In genomic region chr2:84938249-84938946, GRCm38 (mm10) we compare ENCODE assay signal across 8 mouse cellular contexts. TPM values are rescaled to one million over a fixed set of nuclear protein-coding genes. Genes with fewer than 3 reads are reported as not detected.
DNase-seq lines count a peak whose midpoint lies in the region; ATAC-seq lines count a peak whose summit lies in the region.

No protein-coding gene starts in this region.

- no peaks in the 10 kb centered on the region for H3K27me3 ChIP-seq in heart, embryonic 12.5 days (replicated peaks)

- peak; percentile 87 for ATAC-seq in heart, embryonic 12.5 days (ENCODE audit: insufficient number of reproducible peaks, low FRiP score)
- peak; percentile 68 for ATAC-seq in megakaryocyte progenitor cell, adult 5-6 weeks (replicated peaks; ENCODE audit: poor library complexity)

- intact Hi-C loops in left cerebral cortex, postnatal 4 days (cut with DNase I) = no loop called here
- intact Hi-C loops in left cerebral cortex, postnatal 25 days (cut with DNase I) = no loop called here

- peak; percentile 8 to 11 for DNase-seq in thymus, postnatal 36 days
- no peak for DNase-seq in thymus, postnatal 0 days (ENCODE audit: low spot score)
- DNase-seq in kidney, postnatal 4 days = peak; percentile 9 to 26
- DNase-seq in left cerebral cortex, postnatal 4 days = no peak
- no peak for DNase-seq in left cerebral cortex, postnatal 25 days (ENCODE audit: low spot score in 2 of 2)
- DNase-seq in thymus, adult 18-20 months = no peak

- peak overlapping the region; percentile 74 for H3K4me2 ChIP-seq in heart, embryonic 12.5 days

- no peaks in the 10 kb centered on the region for H3K9me3 ChIP-seq in heart, embryonic 12.5 days (replicated peaks)

- WGBS in heart, embryonic 12.5 days = 34% methylated on average over 5 of the region's 5 CpGs

- peaks cover 16% of the 10 kb centered on the region for H3K4me1 ChIP-seq in heart, embryonic 12.5 days (replicated peaks)

- H3K27ac ChIP-seq in heart, embryonic 12.5 days (ENCODE audit: poor library complexity, severe bottlenecking) = peak overlapping the region; percentile 92

- H3K4me3 ChIP-seq in heart, embryonic 12.5 days = peak overlapping the region; percentile 54

- H3K36me3 ChIP-seq in heart, embryonic 12.5 days = peaks cover 7% of the 10 kb centered on the region; the same call in 1 of the 2 replicates

- peak overlapping the region; percentile 81 for H3K9ac ChIP-seq in heart, embryonic 12.5 days

RNA-seq across cellular contexts. Expression of gene Slc43a3, which starts 2.0 kb away (rescaled TPM):
- polyA plus RNA-seq in thymus, postnatal 0 days (2015; fragmentation: Nextera tagmentation; extraction: Ambion mirVana) = 29.1 and 30.0 TPM in 2 replicates
- polyA plus RNA-seq in heart, embryonic 12.5 days (2016; fragmentation: Nextera tagmentation; extraction: Ambion mirVana) = 33.6 and 35.0 TPM in 2 replicates
- total RNA-seq in megakaryocyte progenitor cell, adult 5-6 weeks (2015) = 111 and 119 TPM in 2 replicates
- 94.2 and 94.7 TPM in 2 replicates for total RNA-seq in megakaryocyte progenitor cell, adult 5-6 weeks (2017)
- 1 to 10 TPM; 3.4 to 5.6 TPM for total RNA-seq in left cerebral cortex, postnatal 4 days (2021)
- total RNA-seq in left cerebral cortex, postnatal 25 days (2021) = under 1 TPM; 0.41 to 0.53 TPM

RNA-seq across cellular contexts. Expression of gene Prg2, which starts 41.9 kb away (rescaled TPM):
- polyA plus RNA-seq in thymus, postnatal 0 days (2015; fragmentation: Nextera tagmentation; extraction: Ambion mirVana) = 3.0 and 4.2 TPM in 2 replicates
- polyA plus RNA-seq in heart, embryonic 12.5 days (2016; fragmentation: Nextera tagmentation; extraction: Ambion mirVana) = 0.39 and 3.1 TPM in 2 replicates
- 43.2 and 74.2 TPM in 2 replicates for total RNA-seq in megakaryocyte progenitor cell, adult 5-6 weeks (2015)
- total RNA-seq in megakaryocyte progenitor cell, adult 5-6 weeks (2017) = 135 and 270 TPM in 2 replicates
- total RNA-seq in left cerebral cortex, postnatal 4 days (2021) = not detected
- total RNA-seq in left cerebral cortex, postnatal 25 days (2021) = not detected

RNA-seq across cellular contexts. Expression of gene Prg3, which starts 49.6 kb away (rescaled TPM):
- 0.78 and 1.4 TPM in 2 replicates for polyA plus RNA-seq in thymus, postnatal 0 days (2015; fragmentation: Nextera tagmentation; extraction: Ambion mirVana)
- 0.49 TPM in 1 of 2 replicates, not detected in the other for polyA plus RNA-seq in heart, embryonic 12.5 days (2016; fragmentation: Nextera tagmentation; extraction: Ambion mirVana)
- 8.4 and 12.8 TPM in 2 replicates for total RNA-seq in megakaryocyte progenitor cell, adult 5-6 weeks (2015)
- total RNA-seq in megakaryocyte progenitor cell, adult 5-6 weeks (2017) = 15.9 and 16.4 TPM in 2 replicates
- total RNA-seq in left cerebral cortex, postnatal 4 days (2021) = not detected
- not detected for total RNA-seq in left cerebral cortex, postnatal 25 days (2021)

RNA-seq across cellular contexts. Expression of gene Rtn4rl2, which starts 51.9 kb away (rescaled TPM):
- polyA plus RNA-seq in thymus, postnatal 0 days (2015; fragmentation: Nextera tagmentation; extraction: Ambion mirVana) = 0.10 and 0.22 TPM in 2 replicates
- 0.67 and 1.2 TPM in 2 replicates for polyA plus RNA-seq in heart, embryonic 12.5 days (2016; fragmentation: Nextera tagmentation; extraction: Ambion mirVana)
- not detected in 2 replicates for total RNA-seq in megakaryocyte progenitor cell, adult 5-6 weeks (2015)
- not detected in 2 replicates for total RNA-seq in megakaryocyte progenitor cell, adult 5-6 weeks (2017)
- 10 to 100 TPM; 59.4 to 61.6 TPM for total RNA-seq in left cerebral cortex, postnatal 4 days (2021)
- 100 to 1,000 TPM in 1 of 2 experiments, 10 to 100 TPM in 1; 87.6 to 102 TPM for total RNA-seq in left cerebral cortex, postnatal 25 days (2021)

Comparison
In these comparisons a context has a peak if more than half of its experiments do, and no peak if none do; other contexts are left out.
1. DNase-seq: peak in thymus, postnatal 36 days (2 of 2) and kidney, postnatal 4 days (2 of 2); none in thymus, postnatal 0 days (single experiment), left cerebral cortex, postnatal 4 days (single experiment), left cerebral cortex, postnatal 25 days (0 of 2) and thymus, adult 18-20 months (0 of 2).
2. RNA of gene Slc43a3, which starts 2.0 kb away (total RNA-seq): 94.2 to 119 TPM in megakaryocyte progenitor cell, adult 5-6 weeks; 3.4 to 5.6 TPM in left cerebral cortex, postnatal 4 days and 0.41 to 0.53 TPM in left cerebral cortex, postnatal 25 days; every median in the first group is over 10 times any median in the second.
3. RNA of gene Prg2, which starts 41.9 kb away (total RNA-seq): 43.2 to 270 TPM in megakaryocyte progenitor cell, adult 5-6 weeks; not detected in left cerebral cortex, postnatal 4 days and not detected in left cerebral cortex, postnatal 25 days; every median in the first group is over 10 times any median in the second.
4. RNA of gene Prg3, which starts 49.6 kb away (total RNA-seq): 8.4 to 16.4 TPM in megakaryocyte progenitor cell, adult 5-6 weeks; not detected in left cerebral cortex, postnatal 4 days and not detected in left cerebral cortex, postnatal 25 days; every median in the first group is over 4 times any median in the second.